Mouse (Mus musculus) neural tube, embryonic 14.5 days (tissue): ENCODE measurements around the gene Taf8. TPM values are rescaled to one million over a fixed set of nuclear protein-coding genes. Genes with fewer than 3 reads are reported as not detected.

Experiments used
- ATAC-seq: fragments of 200-750 bp; cut with Nextera tagmentation; 2 replicates; pipeline ENCODE4 v1.8.0; 2017; ENCODE audit warnings: low read depth, mild to moderate bottlenecking, moderate TSS enrichment, moderate library complexity
- H3K27ac ChIP-seq: fragments of 300-500 bp; sonication (generic); 2 replicates; pipeline ENCODE4 v1.5.1; 2014; ENCODE audit warnings: low read depth, mild to moderate bottlenecking, control low read depth, low read length, moderate library complexity, mixed read lengths
- H3K27me3 ChIP-seq: fragments of 300-500 bp; sonication (generic); 2 replicates; pipeline ENCODE4 v1.6.1; 2014; ENCODE audit warnings: low read length; ENCODE audit not compliant: control insufficient read depth, insufficient read depth
- H3K36me3 ChIP-seq: fragments of 300-500 bp; sonication (generic); 2 replicates; pipeline ENCODE4 v1.6.1; 2014; ENCODE audit warnings: low read length, mixed read lengths; ENCODE audit not compliant: control insufficient read depth, insufficient read depth
- H3K4me1 ChIP-seq: fragments of 300-500 bp; sonication (generic); 2 replicates; pipeline ENCODE4 v1.6.1; 2014; ENCODE audit warnings: low read length; ENCODE audit not compliant: control insufficient read depth, insufficient read depth
- H3K4me2 ChIP-seq: fragments of 300-500 bp; sonication (generic); 2 replicates; pipeline ENCODE4 v1.6.1; 2014; ENCODE audit warnings: mild to moderate bottlenecking, low read depth, low read length, control low read depth
- H3K4me3 ChIP-seq: fragments of 300-500 bp; sonication (generic); 2 replicates; pipeline ENCODE4 v1.5.1; 2014; ENCODE audit warnings: low read depth, low read length, control low read depth, mixed read lengths
- H3K9ac ChIP-seq: fragments of 300-500 bp; sonication (generic); replicated peaks from 2 replicates; pipeline ENCODE4 v1.6.1; 2014; ENCODE audit warnings: low read depth, mild to moderate bottlenecking, control low read depth, low read length, mixed read lengths
- H3K9me3 ChIP-seq: fragments of 300-500 bp; sonication (generic); 2 replicates; pipeline ENCODE4 v1.6.1; 2016; ENCODE audit warnings: low read length; ENCODE audit not compliant: control insufficient read depth
- WGBS: fragments of 180-500 bp; shearing (Covaris S2); extraction: QIAGEN DNeasy Blood & Tissue Kit; methylation state at CpG from one replicate; pipeline ENCODE4 v1.1.7; 2014; 5-methylcytosine and 5-hydroxymethylcytosine counted together
- polyA plus RNA-seq: library from polyadenylated mRNA; unstranded; fragments of >200 nt; fragmentation: Nextera tagmentation; extraction: Ambion mirVana; gene quantifications from 2 replicates; pipeline ENCODE4 v1.2.1, GENCODE M21; 2014

The Taf8 gene
- 16.4 and 17.1 TPM in 2 replicates for polyA plus RNA-seq

- Histone ChIP-seq H3K36me3 (peaks cover 5% of the 10 kb centered on the region; the same call in 1 of the 2 replicates), H3K27me3 (no peaks in the 10 kb centered on the region), H3K9ac (peak within 1 kb of the TSS; percentile 70), H3K27ac (peak within 1 kb of the TSS; percentile 69; the same call in 1 of the 2 replicates), H3K4me1 (peaks cover 12% of the 10 kb centered on the region; the same call in 1 of the 2 replicates), H3K9me3 (no peaks in the 10 kb centered on the region), H3K4me2 (peak within 1 kb of the TSS; percentile 81), H3K4me3 (peak within 1 kb of the TSS; percentile 70)
- 2% methylated on average over 40 of the region's 40 CpGs for WGBS
- peak; percentile 97 for ATAC-seq
These were observed at the start of gene Taf8 for GRCm38 (mm10) chr17:47501946-47502706. TSS of gene Taf8 (minus strand) at chr17:47502292.

- Histone ChIP-seq H3K4me3 (no peak overlapping the region), H3K9ac (no peak overlapping the region), H3K9me3 (no peaks in the 10 kb centered on the region), H3K4me2 (no peak overlapping the region), H3K36me3 (no peaks in the 10 kb centered on the region), H3K4me1 (no peaks in the 10 kb centered on the region), H3K27ac (no peak overlapping the region), H3K27me3 (no peaks in the 10 kb centered on the region)
- 67% methylated on average over 7 of the region's 7 CpGs for WGBS
- ATAC-seq = no peak
These were observed 49.0 kb upstream of the Taf8 start for GRCm38 (mm10) chr17:47551049-47551448.

DNA sequence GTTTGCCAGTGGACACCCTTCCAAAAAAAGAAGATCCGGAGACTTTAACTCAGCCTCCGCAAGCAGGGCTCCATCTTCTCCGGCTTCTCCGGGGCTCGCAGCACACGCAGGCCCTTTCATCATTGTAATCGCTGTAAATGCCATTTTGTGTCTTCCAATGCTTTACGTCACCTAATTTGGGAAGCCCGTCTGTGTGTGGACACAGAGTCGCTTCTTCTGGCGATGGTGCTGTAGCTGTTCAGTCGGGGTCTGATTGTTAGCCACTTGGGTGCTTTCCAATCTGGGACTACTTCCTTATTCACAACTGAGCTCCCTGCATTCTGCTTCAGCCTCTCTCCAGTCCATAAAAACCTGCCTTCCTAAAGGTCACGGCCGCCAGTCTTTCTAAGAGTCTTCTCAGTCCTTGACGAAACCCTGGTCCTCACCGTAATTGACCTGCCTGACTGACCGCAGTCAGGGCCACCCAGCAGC is 43.8 kb upstream of the Taf8 start:
- H3K27me3 ChIP-seq = no peaks in the 10 kb centered on the region
- WGBS = 59% methylated on average over 17 of the region's 17 CpGs
- no peak overlapping the region for H3K27ac ChIP-seq
- H3K36me3 ChIP-seq = no peaks in the 10 kb centered on the region
- 0 out of 2 replicates have a peak, but pooled peaks have one; percentile 41 for ATAC-seq
- no peak overlapping the region for H3K9ac ChIP-seq
- H3K9me3 ChIP-seq = no peaks in the 10 kb centered on the region
- no peak overlapping the region for H3K4me2 ChIP-seq
- H3K4me1 ChIP-seq = no peaks in the 10 kb centered on the region
- H3K4me3 ChIP-seq = no peak overlapping the region

DNA sequence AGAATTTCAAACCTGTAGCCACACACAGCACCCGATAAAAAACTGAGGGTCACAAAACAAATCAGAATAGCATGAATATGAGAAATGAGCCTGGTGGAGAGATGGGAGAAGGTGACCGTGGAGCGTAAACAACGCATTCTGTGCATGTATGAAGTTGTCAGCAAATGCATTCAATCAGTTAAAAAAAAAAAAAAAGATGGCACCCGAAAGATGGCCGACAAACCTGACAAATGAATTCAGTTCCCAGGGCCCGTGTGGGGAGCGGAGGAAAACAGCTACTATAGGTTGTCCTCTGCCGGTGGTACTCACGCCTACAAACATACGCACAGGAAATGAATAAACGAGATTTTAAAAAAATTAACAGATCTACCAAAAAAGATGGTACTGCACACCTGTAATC is 43.1 kb upstream of the Taf8 start:
- Histone ChIP-seq H3K27ac (no peak overlapping the region), H3K36me3 (no peaks in the 10 kb centered on the region), H3K9me3 (no peaks in the 10 kb centered on the region), H3K27me3 (no peaks in the 10 kb centered on the region), H3K4me3 (no peak overlapping the region), H3K9ac (no peak overlapping the region), H3K4me2 (no peak overlapping the region), H3K4me1 (no peaks in the 10 kb centered on the region)
- 93% methylated on average over 12 of the region's 12 CpGs for WGBS
- ATAC-seq = no peak

- no peak for ATAC-seq
- Histone ChIP-seq H3K4me3 (no peak overlapping the region), H3K9ac (no peak overlapping the region), H3K9me3 (no peaks in the 10 kb centered on the region), H3K27me3 (no peaks in the 10 kb centered on the region), H3K36me3 (no peaks in the 10 kb centered on the region), H3K4me2 (no peak overlapping the region), H3K4me1 (no peaks in the 10 kb centered on the region), H3K27ac (no peak overlapping the region)
- 85% methylated on average over 7 of the region's 7 CpGs for WGBS
These were observed 41.1 kb upstream of the Taf8 start for GRCm38 (mm10) chr17:47543051-47543650.

- Histone ChIP-seq H3K9me3 (no peaks in the 10 kb centered on the region), H3K9ac (no peak overlapping the region), H3K4me1 (no peaks in the 10 kb centered on the region), H3K4me2 (no peak overlapping the region), H3K27ac (no peak overlapping the region), H3K4me3 (no peak overlapping the region), H3K27me3 (no peaks in the 10 kb centered on the region), H3K36me3 (no peaks in the 10 kb centered on the region)
- WGBS = 90% methylated on average over 5 of the region's 5 CpGs
- no peak for ATAC-seq
These were observed 40.0 kb upstream of the Taf8 start for GRCm38 (mm10) chr17:47542061-47542460.

DNA sequence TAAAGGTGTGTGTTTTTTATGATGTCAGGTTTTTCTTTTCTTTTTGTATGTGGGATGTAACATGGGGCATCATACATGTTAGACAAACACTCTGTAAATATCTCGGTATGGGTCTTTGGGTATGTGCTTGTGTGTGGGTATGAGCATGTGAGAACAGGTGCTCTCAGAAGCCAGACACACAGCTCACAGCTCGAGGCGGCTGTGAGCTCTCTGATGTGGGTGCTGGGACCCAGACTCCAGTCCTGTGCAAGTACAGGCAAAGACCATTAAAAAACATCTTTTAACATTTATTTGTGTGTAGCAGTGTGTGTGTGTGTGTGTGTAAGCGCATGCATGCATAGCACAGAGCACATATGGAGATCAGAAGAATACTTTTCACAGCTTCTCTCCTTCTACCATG is 37.0 kb upstream of the Taf8 start:
- Histone ChIP-seq H3K4me2 (no peak overlapping the region), H3K27me3 (no peaks in the 10 kb centered on the region), H3K9ac (no peak overlapping the region), H3K4me3 (no peak overlapping the region), H3K36me3 (no peaks in the 10 kb centered on the region), H3K4me1 (no peaks in the 10 kb centered on the region), H3K27ac (no peak overlapping the region), H3K9me3 (no peaks in the 10 kb centered on the region)
- WGBS = 95% methylated on average over 4 of the region's 4 CpGs
- ATAC-seq = no peak

DNA sequence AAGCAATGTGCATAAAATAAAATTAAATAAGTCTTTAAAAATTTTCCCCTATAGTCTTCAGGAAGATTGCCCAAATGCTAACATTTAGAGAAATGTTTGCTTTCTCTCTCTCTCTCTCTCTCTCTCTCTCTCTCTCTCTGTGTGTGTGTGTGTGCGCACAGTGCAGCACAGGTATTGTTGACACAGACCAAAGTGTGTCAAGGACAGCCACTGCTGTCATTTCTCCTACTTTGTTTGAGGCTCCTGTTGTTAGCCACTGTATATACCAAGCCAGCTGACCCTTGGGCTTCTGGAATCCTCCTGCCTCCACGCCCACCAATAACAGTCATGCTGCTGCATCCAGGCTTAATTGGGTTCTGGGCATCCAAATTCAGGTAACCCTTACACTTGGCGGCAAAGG is 36.0 kb upstream of the Taf8 start:
- Histone ChIP-seq H3K4me2 (no peak overlapping the region), H3K4me3 (no peak overlapping the region), H3K36me3 (no peaks in the 10 kb centered on the region), H3K4me1 (no peaks in the 10 kb centered on the region), H3K9me3 (no peaks in the 10 kb centered on the region), H3K27me3 (no peaks in the 10 kb centered on the region), H3K9ac (no peak overlapping the region), H3K27ac (no peak overlapping the region)
- WGBS = 88% methylated on average over 3 of the region's 3 CpGs
- ATAC-seq = no peak

GRCm38 (mm10) chr17:47535812-47536236 is 33.7 kb upstream of the Taf8 start:
- no peak overlapping the region for H3K27ac ChIP-seq
- WGBS = 78% methylated on average over 9 of the region's 9 CpGs
- no peaks in the 10 kb centered on the region for H3K36me3 ChIP-seq
- no peak overlapping the region for H3K9ac ChIP-seq
- H3K4me3 ChIP-seq = no peak overlapping the region
- no peak for ATAC-seq
- no peaks in the 10 kb centered on the region for H3K9me3 ChIP-seq
- H3K4me1 ChIP-seq = no peaks in the 10 kb centered on the region
- H3K4me2 ChIP-seq = no peak overlapping the region
- H3K27me3 ChIP-seq = no peaks in the 10 kb centered on the region
